Mouse (Mus musculus) stomach, postnatal 0 days (tissue): ENCODE data around the gene Sh2d3c. TPM values are rescaled to one million over a fixed set of nuclear protein-coding genes. Genes with fewer than 3 reads are reported as not detected.
A peak's percentile ranks its signal among the peaks of the same experiment; 100 is the strongest.

ENCODE experiments used
- ATAC-seq: fragments of 200-750 bp; cut with Nextera tagmentation; 2 replicates; pipeline ENCODE4 v1.8.0; 2017; ENCODE audit not compliant: low FRiP score, low TSS enrichment
- DNase-seq: peaks from one replicate; pipeline ENCODE4 v3.0.0-alpha.2; 2016; ENCODE audit warnings: low spot score
- H3K27ac ChIP-seq: fragments of 300-500 bp; sonication (generic); replicated peaks from 2 replicates; pipeline ENCODE4 v1.5.1; 2014; ENCODE audit warnings: mild to moderate bottlenecking, control low read depth
- H3K27me3 ChIP-seq: fragments of 300-500 bp; sonication (generic); 2 replicates; pipeline ENCODE4 v1.6.1; 2014; ENCODE audit warnings: low read length; ENCODE audit not compliant: control insufficient read depth, insufficient read depth
- H3K36me3 ChIP-seq: fragments of 300-500 bp; sonication (generic); 2 replicates; pipeline ENCODE4 v1.6.1; 2014; ENCODE audit warnings: low read length, mixed read lengths; ENCODE audit not compliant: control insufficient read depth, insufficient read depth
- H3K4me1 ChIP-seq: fragments of 300-500 bp; sonication (generic); replicated peaks from 2 replicates; pipeline ENCODE4 v1.6.1; 2014; ENCODE audit warnings: antibody characterized with exemption; ENCODE audit not compliant: control insufficient read depth, insufficient read depth
- H3K4me2 ChIP-seq: fragments of 300-500 bp; sonication (generic); replicated peaks from 2 replicates; pipeline ENCODE4 v1.6.1; 2014; ENCODE audit warnings: low read depth, mild to moderate bottlenecking, control low read depth, moderate library complexity
- H3K4me3 ChIP-seq: fragments of 300-500 bp; sonication (generic); 2 replicates; pipeline ENCODE4 v1.5.1; 2014; ENCODE audit warnings: low read depth, low read length, control low read depth
- H3K9ac ChIP-seq: fragments of 300-500 bp; sonication (generic); 2 replicates; pipeline ENCODE4 v1.6.1; 2014; ENCODE audit warnings: mild to moderate bottlenecking, low read length, control low read depth, mixed read lengths
- H3K9me3 ChIP-seq: fragments of 300-500 bp; sonication (generic); 2 replicates; pipeline ENCODE4 v1.6.1; 2016; ENCODE audit warnings: low read length; ENCODE audit not compliant: control insufficient read depth
- CTCF ChIP-seq: IDR thresholded peaks from 2 replicates; pipeline ENCODE4 v1.5.1; 2016; ENCODE audit warnings: antibody characterized with exemption, low read depth, mild to moderate bottlenecking, moderate library complexity
- EP300 ChIP-seq: optimal IDR thresholded peaks from 2 replicates; pipeline ENCODE3; 2016; ENCODE audit warnings: antibody characterized with exemption
- WGBS: fragments of 180-500 bp; shearing (Covaris S2); extraction: QIAGEN DNeasy Blood & Tissue Kit; methylation state at CpG from one replicate; pipeline ENCODE4 v1.1.7; 2014; 5-methylcytosine and 5-hydroxymethylcytosine counted together
- polyA plus RNA-seq: library from polyadenylated mRNA; unstranded; fragments of >200 nt; fragmentation: Nextera tagmentation; extraction: Ambion mirVana; gene quantifications from 2 replicates; pipeline ENCODE4 v1.2.1, GENCODE M21; 2015

Gene Sh2d3c
- polyA plus RNA-seq, 1 experiment from 2014 or later: 7.7 TPM

GRCm38 (mm10) chr2:32775359-32776074 lies 54.7 kb downstream of the Sh2d3c start, which contains the start of the genes Ttc16 and Ptrh1:
TSS of gene Ttc16 (minus strand) at chr2:32775633.
TSS of gene Ptrh1 (plus strand) at chr2:32775786.
- peak within 1 kb of the TSS; percentile 70 for H3K4me2 ChIP-seq
- H3K4me1 ChIP-seq: 0 out of 2 replicates have a peak, but pooled peaks cover 4% of the 10 kb centered on the region
- DNase-seq: peak; percentile 99
- peak within 1 kb of the TSS; percentile 56 for H3K9ac ChIP-seq
- under 1% methylated on average over 46 of the region's 46 CpGs for WGBS
- H3K36me3 ChIP-seq: no peaks in the 10 kb centered on the region
- no peaks in the 10 kb centered on the region for H3K9me3 ChIP-seq
- peak within 1 kb of the TSS; percentile 47 for H3K4me3 ChIP-seq
- TF ChIP-seq EP300: no peak
- no peak for TF ChIP-seq CTCF
- ATAC-seq: peak; percentile 97
- H3K27me3 ChIP-seq: no peaks in the 10 kb centered on the region
- peak within 1 kb of the TSS; percentile 49 for H3K27ac ChIP-seq

DNA sequence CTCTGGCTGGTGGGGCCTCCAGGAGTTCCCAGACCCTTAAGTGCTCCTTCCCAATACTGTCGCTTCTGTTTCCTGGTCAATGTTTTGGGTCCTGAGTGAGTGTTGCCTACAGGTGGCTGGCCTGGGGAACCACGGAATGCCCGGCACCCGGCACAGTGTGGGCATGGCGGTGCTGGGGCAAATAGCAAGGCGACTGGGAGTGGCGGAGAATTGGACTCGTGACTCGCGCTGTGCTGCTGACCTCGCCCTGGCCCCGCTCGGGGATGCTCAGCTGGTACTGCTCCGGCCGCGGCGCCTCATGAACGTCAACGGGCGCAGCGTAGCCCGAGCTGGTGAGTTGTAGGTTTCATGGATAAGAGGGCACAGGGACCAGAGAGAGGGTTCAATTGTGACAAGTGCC lies 55.3 kb downstream of the Sh2d3c start:
- ATAC-seq (no peak), DNase-seq (peak; percentile 48)
- Histone ChIP-seq H3K36me3 (no peaks in the 10 kb centered on the region), H3K4me3 (peak overlapping the region; percentile 47), H3K4me2 (peak overlapping the region; percentile 70), H3K9ac (peak overlapping the region; percentile 56), H3K27ac (no peak overlapping the region), H3K4me1 (0 out of 2 replicates have a peak, but pooled peaks cover 4% of the 10 kb centered on the region), H3K27me3 (no peaks in the 10 kb centered on the region), H3K9me3 (no peaks in the 10 kb centered on the region)
- TF ChIP-seq CTCF (no peak), EP300 (no peak)
- 28% methylated on average over 22 of the region's 22 CpGs for WGBS

DNA sequence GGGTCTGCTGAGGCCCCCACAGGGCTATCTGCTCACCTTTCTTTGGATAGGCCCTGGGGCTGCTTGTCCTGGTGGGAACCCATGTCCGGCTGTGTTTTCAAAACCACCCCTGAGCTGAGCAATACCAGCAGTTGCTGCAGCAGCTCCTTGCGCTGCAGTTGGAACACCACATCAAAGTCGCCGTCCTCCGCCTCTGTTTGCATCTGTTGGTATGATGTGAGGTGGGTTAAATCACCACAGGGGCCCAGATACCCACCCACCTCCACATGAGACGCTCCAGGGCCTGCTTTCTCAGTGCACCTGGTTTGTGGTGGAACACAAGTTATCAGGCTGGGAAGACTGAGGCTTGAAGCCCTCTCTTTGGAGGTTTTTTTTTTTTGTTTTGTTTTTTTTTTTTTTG lies 57.2 kb downstream of the Sh2d3c start:
- no peak overlapping the region for H3K9ac ChIP-seq
- no peak overlapping the region for H3K27ac ChIP-seq
- H3K9me3 ChIP-seq: no peaks in the 10 kb centered on the region
- no peak for TF ChIP-seq CTCF
- no peak for TF ChIP-seq EP300
- no peaks in the 10 kb centered on the region for H3K27me3 ChIP-seq
- DNase-seq: no peak
- H3K36me3 ChIP-seq: no peaks in the 10 kb centered on the region
- 91% methylated on average over 6 of the region's 6 CpGs for WGBS
- H3K4me3 ChIP-seq: no peak overlapping the region
- H3K4me1 ChIP-seq: 0 out of 2 replicates have a peak, but pooled peaks cover 4% of the 10 kb centered on the region
- no peak for ATAC-seq
- H3K4me2 ChIP-seq: no peak overlapping the region

GRCm38 (mm10) chr2:32779131-32779530 lies 58.3 kb downstream of the Sh2d3c start:
- no peak overlapping the region for H3K4me3 ChIP-seq
- no peak overlapping the region for H3K27ac ChIP-seq
- DNase-seq (peak; percentile 81), ATAC-seq (no peak)
- H3K27me3 ChIP-seq: no peaks in the 10 kb centered on the region
- 13% methylated on average over 8 of the region's 8 CpGs for WGBS
- no peaks in the 10 kb centered on the region for H3K9me3 ChIP-seq
- no peaks in the 10 kb centered on the region for H3K36me3 ChIP-seq
- no peak overlapping the region for H3K4me2 ChIP-seq
- TF ChIP-seq CTCF (peak; percentile 94), EP300 (no peak)
- 0 out of 2 replicates have a peak, but pooled peaks cover 4% of the 10 kb centered on the region for H3K4me1 ChIP-seq
- no peak overlapping the region; the same call in 1 of the 2 replicates for H3K9ac ChIP-seq

- Histone ChIP-seq H3K4me2 (no peak overlapping the region), H3K27ac (no peak overlapping the region), H3K4me3 (no peak overlapping the region), H3K9ac (no peak overlapping the region), H3K27me3 (no peaks in the 10 kb centered on the region), H3K9me3 (no peaks in the 10 kb centered on the region), H3K4me1 (0 out of 2 replicates have a peak, but pooled peaks cover 4% of the 10 kb centered on the region), H3K36me3 (no peaks in the 10 kb centered on the region)
- DNase-seq (no peak), ATAC-seq (no peak)
- TF ChIP-seq EP300: no peak
- no peak for TF ChIP-seq CTCF
- WGBS: 89% methylated on average over 6 of the region's 6 CpGs
Observed at GRCm38 (mm10) chr2:32779714-32780113, 58.9 kb downstream of the Sh2d3c start.

GRCm38 (mm10) chr2:32781710-32782109 lies 60.9 kb downstream of the Sh2d3c start:
- TF ChIP-seq EP300: no peak
- TF ChIP-seq CTCF: peak; percentile 14; the same call in 1 of the 2 replicates
- no peaks in the 10 kb centered on the region for H3K4me1 ChIP-seq
- no peaks in the 10 kb centered on the region for H3K36me3 ChIP-seq
- DNase-seq: no peak
- no peak overlapping the region for H3K4me3 ChIP-seq
- no peaks in the 10 kb centered on the region for H3K27me3 ChIP-seq
- no peak overlapping the region for H3K4me2 ChIP-seq
- ATAC-seq: no peak
- no peak overlapping the region for H3K27ac ChIP-seq
- H3K9me3 ChIP-seq: no peaks in the 10 kb centered on the region
- H3K9ac ChIP-seq: no peak overlapping the region
- WGBS: 71% methylated on average over 6 of the region's 6 CpGs
